Mouse (Mus musculus): ENCODE data around the gene Bmpr1a. TPM values are rescaled to one million over a fixed set of nuclear protein-coding genes. Genes with fewer than 3 reads are reported as not detected.

Bmpr1a gene
- polyA plus RNA-seq (2012; rRNA removed) = 4.8 and 4.9 TPM in 2 replicates

DNA sequence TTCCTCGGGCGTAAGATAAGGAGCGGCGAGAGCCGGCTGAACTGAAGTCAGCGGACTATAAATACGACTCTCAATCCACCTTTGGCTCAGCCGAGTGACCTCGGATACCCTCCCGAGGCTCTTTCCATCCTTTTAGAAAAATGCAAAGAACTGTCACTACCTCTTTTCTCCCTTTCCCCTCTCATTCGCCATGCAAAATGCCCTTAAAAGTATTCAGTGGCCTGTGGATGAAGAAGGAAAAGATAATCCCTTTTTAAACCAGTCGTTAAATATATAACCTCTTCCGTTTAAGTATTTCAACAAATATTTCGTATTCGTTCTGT is at the start of gene Bmpr1a:
Gene Bmpr1a (minus strand): TSS at position 17 of the 323 bp plus-strand sequence.

DNA sequence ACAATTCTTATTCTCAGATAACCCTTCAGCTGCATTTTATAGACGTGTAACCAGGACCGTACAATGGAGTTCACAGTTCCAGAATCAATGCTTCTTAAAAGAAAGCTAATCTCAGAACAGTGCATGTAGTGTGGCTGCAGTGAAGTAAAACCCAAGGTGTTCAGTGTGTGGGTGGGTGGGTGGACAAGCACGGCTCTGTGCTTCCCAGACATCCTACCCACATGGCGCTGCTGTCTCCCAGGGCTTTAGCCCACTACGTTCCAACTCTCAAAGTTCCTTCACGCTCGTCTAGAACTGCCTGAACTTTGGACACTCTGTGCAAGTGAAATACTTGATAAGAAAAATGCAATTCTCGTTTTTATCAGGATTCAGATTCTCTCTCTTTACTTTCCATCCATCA is 19.6 kb upstream of the Bmpr1a start, which contains the start of gene 9230112D13Rik:
Gene 9230112D13Rik (minus strand): TSS at position 101 of the 400 bp plus-strand sequence.

DNA sequence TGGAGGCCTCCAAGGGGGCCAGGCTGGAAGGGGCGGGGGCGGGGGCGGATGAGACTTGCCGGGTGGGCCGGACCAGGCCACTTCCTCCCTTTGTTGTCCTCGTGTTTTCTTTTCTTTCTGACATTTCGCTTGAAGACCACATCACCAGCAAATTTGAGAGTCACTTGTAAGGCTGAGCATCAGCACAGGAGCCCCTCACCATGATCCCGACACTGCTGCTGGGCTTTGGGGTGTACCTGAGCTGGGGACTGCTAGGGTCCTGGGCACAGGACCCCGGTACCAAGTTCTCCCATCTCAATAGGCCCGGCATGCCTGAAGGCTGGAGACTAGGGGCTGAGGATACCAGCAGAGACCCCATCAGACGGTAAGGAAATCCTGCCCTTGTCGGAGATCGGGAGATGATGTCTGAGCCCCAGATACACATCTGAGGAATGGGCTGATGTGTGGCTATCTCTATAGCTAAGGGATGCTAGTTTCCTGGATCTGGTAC is 127.7 kb downstream of the Bmpr1a start, which contains the start of gene Mmrn2:
Gene Mmrn2 (plus strand): TSS at position 51 of the 490 bp plus-strand sequence.

DNA sequence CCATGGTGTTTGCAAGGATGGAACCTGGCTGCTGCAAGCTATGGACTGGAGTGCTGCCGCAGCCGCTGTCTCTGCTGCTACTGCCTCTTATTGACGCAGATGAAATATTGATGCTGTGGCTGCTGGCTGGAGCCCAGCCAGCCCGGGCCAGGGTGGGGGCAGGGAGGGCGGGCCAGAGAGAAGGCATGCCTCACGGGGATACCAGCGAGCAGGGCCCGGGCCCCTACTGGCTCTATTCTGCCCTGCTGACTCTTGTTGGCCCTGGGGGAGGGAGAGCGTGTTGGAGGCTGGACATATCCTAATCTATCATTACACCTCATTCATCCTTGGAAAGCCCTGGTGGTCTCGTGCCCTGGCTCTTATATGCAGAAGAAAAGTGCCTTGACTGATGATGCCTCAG is 128.6 kb downstream of the Bmpr1a start, which contains the start of gene Sncg:
Gene Sncg (minus strand): TSS at position 213 of the 400 bp plus-strand sequence.

Other genes with a start within 250 kb of the Bmpr1a start
- 10.8 and 12.0 TPM in 2 replicates for gene Shld2, start 192.8 kb downstream of the Bmpr1a start, polyA plus RNA-seq (2012; rRNA removed)
- 304 and 319 TPM in 2 replicates for gene Glud1, start 192.6 kb downstream of the Bmpr1a start, polyA plus RNA-seq (2012; rRNA removed)
- 1.5 and 1.9 TPM in 2 replicates for gene Fam25c, start 147.9 kb downstream of the Bmpr1a start, polyA plus RNA-seq (2012; rRNA removed)
- gene Sncg, start 128.6 kb downstream of the Bmpr1a start, polyA plus RNA-seq (2012; rRNA removed) = 0.41 and 0.59 TPM in 2 replicates
- 2.2 TPM in 2 replicates for gene Mmrn2, start 127.9 kb downstream of the Bmpr1a start, polyA plus RNA-seq (2012; rRNA removed)
- gene 9230112D13Rik, start 19.5 kb upstream of the Bmpr1a start, polyA plus RNA-seq (2012; rRNA removed) = not detected in 2 replicates
- gene Ldb3, start 85.3 kb upstream of the Bmpr1a start, polyA plus RNA-seq (2012; rRNA removed) = 0.08 and 0.19 TPM in 2 replicates
- gene Opn4, start 96.8 kb upstream of the Bmpr1a start, polyA plus RNA-seq (2012; rRNA removed) = not detected in 2 replicates
- 17.3 and 17.8 TPM in 2 replicates for gene Wapl, start 170.6 kb upstream of the Bmpr1a start, polyA plus RNA-seq (2012; rRNA removed)

All from liver, embryonic 18 days (tissue).